Mouse (Mus musculus) right cerebral cortex, postnatal 25 days (tissue): ENCODE results near the gene Cldn7.
"Not testable (repeated sequence)": the region's sequence is repeated elsewhere in the genome, so short reads cannot be mapped to it uniquely, and the experiment has no call there.

Experiments
- DNase-seq: peaks from one replicate; pipeline ENCODE4 v3.0.0; 2022

Gene Cldn7

DNA sequence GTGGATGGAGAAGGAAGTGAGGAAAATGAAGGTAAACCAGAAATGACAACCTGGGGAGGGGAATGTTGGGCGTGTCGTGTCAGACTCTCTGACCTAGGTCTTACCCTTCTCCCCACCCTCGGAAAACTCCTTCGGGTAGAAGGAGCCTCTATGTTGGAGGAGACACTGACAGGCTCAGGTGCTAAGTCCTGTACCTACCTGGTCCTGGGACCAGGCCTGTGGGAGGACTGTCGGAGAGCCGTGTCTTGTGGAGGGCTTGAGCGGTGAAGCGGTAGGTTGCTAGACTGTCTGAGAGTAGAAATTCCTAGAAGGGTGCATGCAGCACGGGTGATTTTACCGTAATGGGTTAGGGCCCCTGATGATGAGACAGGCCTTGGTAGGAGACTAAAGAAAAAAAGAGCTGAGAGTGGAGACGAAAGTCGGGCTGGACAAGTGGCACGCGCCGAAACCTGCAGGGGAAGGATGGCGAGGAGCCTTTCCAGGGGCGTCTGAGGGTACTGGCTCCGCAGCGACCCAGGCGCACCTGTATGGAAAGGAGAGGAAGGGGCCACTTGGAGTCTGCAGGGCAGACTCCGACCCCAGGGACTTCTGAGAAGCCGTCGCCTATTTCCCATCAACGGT lies at the start of gene Cldn7:
Cldn7 (plus strand) TSS at position 130 of the 621 bp plus-strand sequence.
- no peak for DNase-seq

- DNase-seq: no peak
Measured at GRCm38 (mm10) chr11:69914917-69915430, 49.6 kb upstream of the Cldn7 start.

DNA sequence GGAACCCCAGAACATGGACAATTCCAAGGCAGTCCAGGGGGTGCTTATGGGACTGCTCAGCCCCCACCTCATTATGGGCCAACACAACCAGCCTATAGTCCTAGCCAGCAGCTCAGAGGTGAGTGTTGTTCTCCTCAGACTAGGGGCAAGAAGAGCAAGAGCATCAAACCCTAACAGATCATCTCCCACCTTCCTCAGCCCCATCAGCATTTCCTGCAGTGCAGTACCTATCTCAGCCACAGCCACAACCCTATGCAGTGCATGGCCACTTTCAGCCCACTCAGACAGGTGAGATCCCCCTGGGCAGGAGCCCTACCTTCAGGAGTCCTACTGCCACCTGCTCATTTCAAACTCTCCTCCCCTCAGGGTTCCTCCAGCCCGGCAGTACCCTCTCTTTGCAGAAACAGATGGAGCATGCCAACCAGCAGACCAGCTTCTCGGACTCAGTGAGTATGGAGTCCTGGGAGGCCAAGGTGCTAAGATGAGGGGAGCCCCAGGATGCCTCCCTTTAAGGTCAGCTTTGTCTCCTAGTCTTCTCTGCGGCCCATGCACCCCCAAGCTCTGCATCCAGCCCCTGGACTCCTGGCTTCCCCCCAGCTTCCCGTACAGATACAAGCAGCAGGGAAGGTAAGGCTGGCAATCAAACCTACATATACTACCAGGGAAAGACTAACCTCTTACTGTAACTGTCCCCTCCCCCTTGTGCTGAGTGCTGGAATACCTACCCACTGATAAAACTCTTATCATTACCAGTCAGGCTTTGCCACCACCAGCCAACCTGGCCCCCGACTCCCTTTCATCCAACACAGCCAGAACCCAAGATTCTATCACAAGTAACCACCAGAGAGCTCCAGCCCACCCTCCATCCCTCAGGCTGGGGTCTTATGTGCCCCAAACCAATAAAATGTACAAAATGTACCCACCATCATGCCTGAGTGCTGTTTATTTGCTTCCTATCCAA lies 48.6 kb upstream of the Cldn7 start:
- DNase-seq: no peak

DNA sequence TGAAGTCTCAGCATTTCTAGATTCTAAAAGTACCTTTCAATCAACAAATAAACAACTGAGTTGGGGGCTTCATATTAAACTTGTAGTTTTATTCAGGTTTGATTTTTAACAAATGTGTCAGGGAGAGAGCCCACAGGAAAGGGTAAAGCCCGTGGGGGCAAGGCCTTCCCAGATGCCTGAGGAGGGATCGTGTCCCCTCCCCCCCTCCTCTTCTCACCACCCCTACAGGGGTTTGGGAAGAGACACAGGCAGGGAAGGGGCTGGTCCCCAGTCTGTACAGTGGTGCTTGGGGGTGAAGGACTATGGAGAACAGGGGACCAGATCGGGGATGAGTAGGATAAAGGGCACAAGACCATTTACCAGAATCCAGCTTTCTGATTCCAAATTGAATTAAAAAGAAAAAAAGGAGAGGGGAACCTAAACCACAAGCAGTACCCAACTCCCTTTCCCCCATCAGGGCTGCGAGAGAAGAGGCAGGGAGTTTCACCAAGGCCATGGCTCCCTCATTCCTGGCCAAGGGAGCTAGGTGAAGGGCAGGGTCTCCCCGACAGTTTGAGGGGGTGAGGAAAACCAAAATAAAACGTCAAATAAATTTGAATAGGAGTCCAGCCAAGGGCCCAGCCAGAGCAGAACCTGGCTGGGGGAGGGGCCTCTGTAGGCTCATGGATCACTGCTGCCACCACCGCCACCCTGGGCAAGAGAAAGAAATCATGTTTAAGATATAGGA lies 47.8 kb upstream of the Cldn7 start:
- not testable (repeated sequence) for DNase-seq

DNA sequence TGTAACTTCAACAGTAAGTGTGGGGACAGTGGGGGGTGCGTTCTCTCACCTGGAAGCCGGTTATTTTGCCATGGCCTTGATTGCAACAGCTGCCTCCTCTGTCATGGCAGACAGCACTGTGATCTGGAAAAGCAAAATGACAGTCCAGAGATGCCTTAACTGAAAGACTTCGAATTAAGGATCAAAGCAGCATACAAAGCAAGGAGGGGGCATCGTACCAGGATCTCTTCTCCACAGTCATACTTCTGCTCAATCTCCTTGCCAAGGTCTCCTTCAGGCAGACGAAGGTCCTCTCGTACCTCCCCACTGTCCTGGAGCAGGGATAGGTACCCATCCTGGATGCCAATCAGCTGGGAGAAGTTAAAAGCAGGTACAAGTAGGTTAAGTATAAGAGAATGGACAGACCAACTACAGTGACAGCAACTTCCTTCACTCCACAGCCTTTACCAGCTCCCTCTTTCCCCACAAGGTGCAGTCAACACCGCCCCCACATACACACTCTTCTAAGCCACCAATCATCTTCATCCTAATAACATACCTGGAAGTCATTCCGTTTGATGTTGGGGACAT lies 47.1 kb upstream of the Cldn7 start:
- DNase-seq: no peak

DNA sequence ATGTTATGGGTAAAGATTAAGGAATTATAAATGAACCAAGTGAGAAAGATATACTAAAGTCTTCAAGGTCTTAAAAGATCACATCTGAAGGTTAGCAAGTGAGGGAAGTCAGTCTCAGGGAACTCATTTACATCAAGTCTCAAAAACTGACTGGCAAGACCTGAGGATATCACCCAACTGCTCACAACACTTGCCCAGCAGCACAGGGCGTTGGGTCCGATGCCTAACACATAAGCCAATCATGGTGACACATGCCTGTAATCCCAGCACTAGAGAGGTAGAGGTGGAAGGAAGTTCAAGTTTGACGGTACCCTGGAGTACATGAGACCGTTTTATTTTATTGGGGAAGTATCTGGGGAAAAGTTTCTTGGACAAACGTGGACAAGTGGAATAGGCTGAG lies 46.5 kb upstream of the Cldn7 start:
- DNase-seq: no peak

- no peak for DNase-seq
Measured at GRCm38 (mm10) chr11:69919053-69919452, 45.5 kb upstream of the Cldn7 start.

- DNase-seq: peak; percentile 42
Measured at GRCm38 (mm10) chr11:69919661-69920265, 44.8 kb upstream of the Cldn7 start.

GRCm38 (mm10) chr11:69920266-69921031 lies 44.1 kb upstream of the Cldn7 start:
- DNase-seq: peak; percentile 26

DNA sequence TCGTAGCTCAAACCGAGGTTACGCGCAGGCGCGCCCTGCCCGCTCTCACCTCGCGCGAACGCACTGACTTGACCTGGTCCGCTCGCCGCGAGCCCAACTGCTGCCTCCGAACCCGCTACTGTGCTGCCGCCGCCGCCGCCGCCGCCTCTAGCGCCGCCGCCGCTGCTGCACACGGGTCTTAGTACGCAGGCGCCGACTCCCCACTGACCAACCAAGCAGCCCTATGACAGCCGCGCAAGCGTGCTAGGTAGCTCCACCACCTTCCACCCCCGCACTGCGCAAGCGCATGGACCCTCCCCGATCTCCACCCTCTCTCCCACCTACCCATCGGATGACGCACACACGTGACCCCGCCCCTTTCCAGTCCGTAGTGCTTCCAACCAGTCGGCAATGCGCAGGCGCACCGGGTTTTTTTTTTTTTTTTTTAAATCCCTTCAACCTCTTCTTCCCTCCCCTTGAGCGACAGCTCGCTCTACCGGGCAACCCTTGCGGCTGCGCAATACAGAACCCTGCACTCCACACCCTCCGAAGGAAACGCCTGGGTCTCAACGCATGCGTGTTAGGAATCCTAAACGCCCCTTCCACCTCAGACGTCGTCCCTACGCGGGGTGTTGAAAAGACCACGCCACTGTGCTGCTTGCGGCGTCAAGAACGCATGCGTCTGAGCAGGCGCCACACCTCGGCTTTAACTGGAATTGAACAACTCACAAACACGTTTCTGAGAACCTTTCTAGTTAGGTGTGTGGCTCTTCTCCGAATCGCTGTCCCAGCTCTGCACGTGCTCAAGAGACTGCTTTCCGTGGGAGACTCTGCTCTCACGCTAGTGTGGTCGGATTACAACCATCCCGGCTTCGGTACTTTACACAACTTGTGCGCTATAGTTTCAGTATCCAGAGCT lies 43.2 kb upstream of the Cldn7 start, which contains the start of gene Eif5a:
Eif5a (minus strand) TSS at position 845 of the 898 bp plus-strand sequence.
- peak; percentile 100 for DNase-seq

GRCm38 (mm10) chr11:69922012-69922756 lies 42.4 kb upstream of the Cldn7 start:
- no peak for DNase-seq

GRCm38 (mm10) chr11:69922796-69923195 lies 41.8 kb upstream of the Cldn7 start:
- DNase-seq: no peak

- DNase-seq: no peak
Measured at GRCm38 (mm10) chr11:69927501-69927900, 37.1 kb upstream of the Cldn7 start.

GRCm38 (mm10) chr11:69929712-69930111 lies 34.9 kb upstream of the Cldn7 start:
- no peak for DNase-seq

DNA sequence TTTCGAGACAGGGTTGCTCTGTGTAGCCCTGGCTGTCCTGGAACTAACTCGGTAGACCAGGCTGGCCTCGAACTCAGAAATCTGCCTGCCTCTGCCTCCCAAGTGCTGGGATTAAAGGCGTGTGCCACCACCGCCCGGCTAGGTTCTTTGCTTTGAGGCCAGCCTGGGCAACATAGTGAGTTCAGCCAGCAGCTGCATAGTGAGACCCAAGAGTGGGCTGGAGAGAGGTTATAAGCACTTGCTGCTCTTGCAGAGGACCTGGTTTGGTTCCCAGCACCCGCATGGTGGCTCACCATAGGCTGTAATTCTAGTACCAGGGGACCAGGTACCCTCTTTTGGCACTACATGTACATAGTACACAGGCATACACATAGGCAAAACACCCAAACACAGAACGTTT lies 34.4 kb upstream of the Cldn7 start:
- not testable (repeated sequence) for DNase-seq

DNA sequence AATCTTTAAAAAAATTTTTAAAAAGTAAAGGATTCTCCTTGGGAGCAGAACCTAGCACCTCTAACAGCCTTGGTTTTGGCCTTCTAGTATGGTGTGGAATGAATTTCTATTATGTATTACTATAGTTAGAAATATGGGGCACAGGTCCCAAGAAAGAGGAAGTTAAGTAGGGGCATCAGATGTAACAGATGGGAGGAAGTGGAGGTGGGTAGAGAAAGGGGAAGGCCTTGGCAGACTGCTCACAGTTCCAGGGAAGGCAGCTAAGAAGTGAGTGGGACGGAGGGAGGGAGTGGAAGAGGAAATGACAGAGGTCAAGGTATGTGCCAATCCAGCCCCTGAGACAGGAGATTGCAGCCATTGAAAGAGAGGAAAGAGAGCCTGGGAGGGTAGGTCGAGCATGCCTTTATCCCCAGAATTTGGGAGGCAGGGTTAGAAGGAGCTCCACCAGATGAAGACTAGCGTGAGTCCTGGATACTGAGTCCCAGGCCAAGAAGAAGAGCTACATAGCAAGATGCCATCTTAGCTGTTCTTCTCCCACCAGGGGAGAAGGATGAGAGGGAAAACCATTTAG lies 33.5 kb upstream of the Cldn7 start:
- DNase-seq: no peak

- DNase-seq: no peak
Measured at GRCm38 (mm10) chr11:69931769-69932168, 32.8 kb upstream of the Cldn7 start.

DNA sequence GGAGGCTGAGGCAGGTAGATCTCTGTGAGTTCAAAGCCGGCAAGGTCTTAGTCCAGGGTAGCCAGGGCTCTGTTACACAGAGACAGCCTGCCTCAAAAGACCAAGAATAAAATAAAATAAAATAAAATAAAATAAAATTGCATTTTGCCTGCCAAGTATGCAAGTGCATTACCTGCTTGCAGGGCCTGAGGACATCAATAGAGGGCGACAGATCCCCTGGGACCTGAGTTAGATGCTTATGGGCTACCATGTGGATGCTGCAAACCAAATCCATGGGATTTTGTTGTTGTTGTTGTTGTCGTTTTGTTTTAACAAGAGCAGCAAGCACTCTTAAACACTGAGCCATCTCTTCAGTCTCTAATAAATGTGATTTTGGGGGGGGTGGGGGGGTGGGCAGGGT lies 32.3 kb upstream of the Cldn7 start:
- DNase-seq: no peak

- no peak for DNase-seq
Measured at GRCm38 (mm10) chr11:69933066-69933465, 31.5 kb upstream of the Cldn7 start.
